Mouse (Mus musculus) layer of hippocampus, adult 9-10 months (tissue): ENCODE results near the gene Zfx.

Experiments used
- DNase-seq: peaks from one replicate; pipeline ENCODE4 v3.0.0; 2022; ENCODE audit warnings: low spot score

Gene Zfx

DNA sequence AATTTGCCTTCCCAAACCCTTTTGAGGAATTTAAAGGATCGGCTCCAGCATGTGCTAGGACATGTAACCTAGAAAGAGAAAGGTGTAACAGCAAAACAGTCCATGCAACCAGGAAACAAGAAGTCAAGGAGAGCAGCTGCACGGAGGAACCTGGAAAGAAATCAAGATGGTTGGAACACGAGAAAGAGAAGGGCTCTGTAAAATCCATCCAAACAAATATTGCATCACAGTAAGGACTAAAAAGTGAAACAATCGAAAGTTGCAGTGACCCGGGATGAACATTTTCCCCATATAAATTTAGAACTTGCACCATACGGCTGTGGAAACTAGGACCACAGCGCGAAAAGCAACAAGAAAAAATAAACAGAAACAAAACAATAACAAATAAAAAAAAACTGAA is 62.8 kb downstream of the Zfx start:
- no peak for DNase-seq

DNA sequence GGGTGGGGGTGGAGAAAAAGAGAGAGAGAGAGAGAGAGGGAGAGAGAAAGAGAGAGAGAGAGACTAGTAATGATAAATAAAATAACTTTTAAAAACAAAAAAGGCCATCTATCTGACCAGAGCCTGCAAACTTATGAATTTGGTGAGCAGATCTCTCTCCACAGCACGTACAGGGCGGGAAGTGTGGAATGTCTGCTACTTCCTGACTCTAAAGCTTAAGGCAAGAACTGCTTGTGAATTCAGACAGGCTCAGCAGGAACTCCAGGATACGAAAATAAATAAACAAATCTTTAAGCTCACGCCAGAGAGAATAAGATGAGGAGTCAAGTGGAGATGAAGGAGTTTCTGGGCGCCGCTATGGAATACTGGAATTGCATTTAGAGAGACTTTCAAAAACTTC is 64.8 kb downstream of the Zfx start:
- DNase-seq = no peak

GRCm38 (mm10) chrX:94049048-94049447 is 74.5 kb downstream of the Zfx start:
- DNase-seq = no peak

- DNase-seq = no peak
Measured at GRCm38 (mm10) chrX:94048048-94048447, 75.5 kb downstream of the Zfx start.

DNA sequence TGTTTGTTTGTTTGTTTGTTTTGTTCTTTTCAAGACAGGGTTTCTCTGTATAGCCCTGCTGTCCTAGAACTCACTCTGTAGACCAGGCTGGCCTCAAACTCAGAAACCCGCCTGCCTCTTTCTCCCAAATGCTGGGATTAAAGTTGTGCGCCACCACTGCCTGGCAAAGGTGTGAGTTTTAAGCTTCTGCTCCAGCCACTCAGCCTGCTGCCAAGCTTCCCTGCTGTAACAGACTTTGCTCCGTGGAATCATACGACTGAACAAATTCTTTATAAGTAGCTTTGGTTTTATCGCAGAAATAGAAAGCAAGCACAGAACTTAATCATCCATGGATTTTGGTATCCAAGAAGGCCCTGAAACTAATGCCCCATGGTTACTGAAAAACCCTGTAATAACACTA is 76.1 kb downstream of the Zfx start:
- no peak for DNase-seq

- no peak for DNase-seq
Measured at GRCm38 (mm10) chrX:94032937-94033336, 90.6 kb downstream of the Zfx start.

GRCm38 (mm10) chrX:94030081-94030480 is 93.4 kb downstream of the Zfx start:
- no peak for DNase-seq
